Mouse (Mus musculus): ENCODE data around the gene Prr12.

- TF ChIP-seq MAFK (IDR thresholded peaks at IDR 0.05; ENCODE audit: insufficient read depth, low read depth, low read length) (no peak), ZNF384 (IDR thresholded peaks at IDR 0.05; ENCODE audit: low read depth, low read length) (no peak), CHD2 (IDR thresholded peaks at IDR 0.05; ENCODE audit: low read depth, low read length) (no peak), HCFC1 (IDR thresholded peaks at IDR 0.05; ENCODE audit: borderline replicate concordance, insufficient read depth, low read length) (no peak), ZC3H11A (IDR thresholded peaks at IDR 0.05; ENCODE audit: borderline replicate concordance, low read depth, low read length) (peak; percentile 5; the same call in 1 of the 2 replicates)
These were observed 69.6 kb downstream of the Prr12 start for GRCm38 (mm10) chr7:44983085-44983484.

Data from ES-E14 (cell line).